Mouse (Mus musculus) fat pad, adult 2 months (tissue): ENCODE data around the gene Mycbpap.

Experiments
- DNase-seq: peaks from one replicate; pipeline ENCODE4 v3.0.0-alpha.2; 2011; ENCODE audit warnings: low read depth, low spot score; ENCODE audit errors: extremely low read depth

The Mycbpap gene

DNA sequence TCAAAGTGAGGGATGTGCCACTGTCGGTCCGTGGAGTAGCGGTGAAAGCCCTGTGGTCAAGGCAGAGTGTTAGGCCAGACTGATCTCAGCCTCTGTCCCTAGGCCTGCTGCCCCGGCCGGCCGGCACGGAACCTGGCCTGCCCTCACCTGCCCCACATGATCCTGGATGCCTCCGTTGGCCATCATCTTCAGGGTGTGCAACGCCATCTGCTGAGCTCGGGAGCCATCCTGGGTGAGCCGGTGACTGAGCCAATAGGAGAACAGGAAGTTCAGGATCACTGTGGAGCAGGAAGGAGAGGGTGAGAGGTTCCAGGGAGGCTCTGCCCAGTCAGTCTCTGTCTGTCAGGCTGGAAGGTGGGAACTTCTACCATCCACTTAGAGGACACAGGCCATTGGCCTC lies 38.1 kb downstream of the Mycbpap start:
- DNase-seq = no peak

DNA sequence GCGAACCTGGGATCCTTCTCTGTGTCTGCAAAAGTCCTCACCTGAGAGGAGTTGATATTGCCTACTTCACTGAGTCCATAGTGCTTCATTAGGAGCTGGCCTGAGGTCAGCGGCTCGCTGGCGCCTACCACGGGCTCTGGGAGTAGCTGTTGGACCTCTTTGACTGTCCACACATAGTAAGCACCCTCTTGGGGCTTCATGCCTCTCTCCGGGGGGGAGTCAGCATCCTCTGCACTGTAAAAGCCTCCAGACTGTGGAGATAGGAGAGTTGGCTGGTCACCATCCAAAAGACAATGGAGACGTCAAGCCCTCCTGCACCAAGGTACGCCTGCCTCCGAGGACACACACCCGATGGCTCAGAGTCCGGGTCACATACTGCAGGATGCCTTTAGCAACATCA lies 38.8 kb downstream of the Mycbpap start:
- DNase-seq = no peak

DNA sequence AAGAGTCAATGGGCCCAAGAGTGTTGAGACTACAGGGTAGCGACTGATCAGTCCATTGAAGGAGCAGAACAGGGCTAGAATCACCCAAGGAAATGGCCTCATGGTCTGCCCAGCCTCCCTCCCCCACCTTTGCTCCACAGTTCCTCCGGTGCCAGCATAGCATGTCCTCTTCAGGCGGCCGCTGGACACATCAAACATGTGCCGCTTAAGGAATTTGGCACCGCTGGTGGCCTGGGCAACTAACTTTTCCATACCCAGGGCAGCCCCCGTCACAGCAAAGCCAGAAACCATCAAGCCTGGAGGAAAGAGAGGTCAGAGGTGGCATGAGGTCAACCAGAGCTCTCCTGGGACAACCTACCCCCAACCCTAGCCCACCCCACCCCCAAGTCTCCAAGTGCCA lies 39.6 kb downstream of the Mycbpap start:
- DNase-seq = no peak

DNA sequence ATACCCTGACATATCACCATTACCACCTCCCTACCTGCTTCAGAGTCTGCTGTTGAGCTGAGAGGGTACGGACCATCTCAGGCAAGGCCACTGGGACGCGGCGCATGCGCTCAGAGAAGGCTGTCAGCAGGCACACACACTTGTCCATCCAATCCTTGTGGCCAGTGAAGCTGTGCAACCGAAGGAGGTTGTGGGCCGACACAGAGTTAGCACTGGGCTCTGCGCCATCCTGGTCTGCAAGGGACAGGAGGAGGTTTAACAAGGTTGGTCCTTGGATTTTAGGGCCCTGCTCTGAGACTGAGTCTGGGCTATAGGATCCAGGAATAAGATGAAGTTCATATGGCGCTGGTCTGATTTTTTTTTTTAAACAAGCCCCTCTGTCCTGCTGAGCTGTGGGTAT lies 41.2 kb downstream of the Mycbpap start:
- no peak for DNase-seq

DNA sequence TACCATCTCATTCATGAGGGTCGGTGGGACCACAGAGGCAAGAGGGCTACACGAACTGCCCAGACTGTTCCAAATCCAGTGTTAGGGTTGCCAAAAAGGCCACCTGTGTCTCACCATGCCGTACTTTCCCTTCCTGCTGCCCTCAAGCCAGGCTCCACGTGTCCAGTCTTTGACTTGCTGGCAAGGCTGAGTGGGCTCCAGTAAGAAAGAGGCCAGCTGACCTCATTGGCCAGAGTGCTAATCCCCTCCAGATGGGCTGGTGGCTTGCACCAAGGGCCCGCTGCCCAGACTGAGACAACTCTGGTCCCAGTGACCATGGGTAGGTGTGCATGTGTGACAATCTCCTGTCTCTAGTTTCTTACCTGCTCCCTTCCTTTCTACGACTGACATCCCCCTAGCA lies 43.9 kb downstream of the Mycbpap start:
- no peak for DNase-seq

DNA sequence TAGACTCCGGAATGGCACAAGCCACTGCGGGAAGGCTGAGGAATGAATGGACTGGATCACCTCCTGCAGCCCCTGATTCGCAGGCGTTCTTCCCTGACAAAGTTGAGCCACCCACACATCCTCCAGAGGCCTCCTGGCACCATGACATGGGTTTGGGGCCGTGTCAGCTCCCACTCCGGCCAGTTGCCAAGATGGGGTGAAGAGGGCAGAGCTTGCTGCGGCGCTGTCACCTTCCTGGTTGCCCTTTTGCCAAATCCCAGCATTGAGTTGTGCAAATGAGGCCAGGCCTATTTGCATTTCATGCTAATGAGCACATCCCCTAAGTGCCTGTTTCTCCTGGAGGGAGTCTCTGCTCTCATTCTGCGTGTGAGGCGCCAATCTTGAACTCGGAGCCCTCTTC lies 45.8 kb downstream of the Mycbpap start:
- DNase-seq = no peak

DNA sequence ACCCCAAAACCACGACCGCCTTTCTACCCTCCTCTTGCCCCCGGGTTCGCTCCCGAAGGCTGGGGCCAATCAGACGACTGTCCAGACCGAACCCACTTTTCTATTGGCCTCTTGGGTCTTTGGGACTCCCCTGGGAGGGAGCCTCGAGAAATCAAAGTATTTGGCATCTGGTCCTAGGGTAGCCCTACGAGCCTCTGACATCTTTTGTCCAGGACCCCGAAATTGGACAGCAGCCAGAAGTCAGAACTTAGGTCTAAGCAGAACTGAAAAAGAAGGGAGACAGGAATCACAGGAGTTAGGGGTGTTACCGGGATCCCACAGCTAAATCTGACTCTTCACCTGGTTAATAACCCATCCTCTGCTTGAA lies 47.0 kb downstream of the Mycbpap start:
- DNase-seq = no peak

DNA sequence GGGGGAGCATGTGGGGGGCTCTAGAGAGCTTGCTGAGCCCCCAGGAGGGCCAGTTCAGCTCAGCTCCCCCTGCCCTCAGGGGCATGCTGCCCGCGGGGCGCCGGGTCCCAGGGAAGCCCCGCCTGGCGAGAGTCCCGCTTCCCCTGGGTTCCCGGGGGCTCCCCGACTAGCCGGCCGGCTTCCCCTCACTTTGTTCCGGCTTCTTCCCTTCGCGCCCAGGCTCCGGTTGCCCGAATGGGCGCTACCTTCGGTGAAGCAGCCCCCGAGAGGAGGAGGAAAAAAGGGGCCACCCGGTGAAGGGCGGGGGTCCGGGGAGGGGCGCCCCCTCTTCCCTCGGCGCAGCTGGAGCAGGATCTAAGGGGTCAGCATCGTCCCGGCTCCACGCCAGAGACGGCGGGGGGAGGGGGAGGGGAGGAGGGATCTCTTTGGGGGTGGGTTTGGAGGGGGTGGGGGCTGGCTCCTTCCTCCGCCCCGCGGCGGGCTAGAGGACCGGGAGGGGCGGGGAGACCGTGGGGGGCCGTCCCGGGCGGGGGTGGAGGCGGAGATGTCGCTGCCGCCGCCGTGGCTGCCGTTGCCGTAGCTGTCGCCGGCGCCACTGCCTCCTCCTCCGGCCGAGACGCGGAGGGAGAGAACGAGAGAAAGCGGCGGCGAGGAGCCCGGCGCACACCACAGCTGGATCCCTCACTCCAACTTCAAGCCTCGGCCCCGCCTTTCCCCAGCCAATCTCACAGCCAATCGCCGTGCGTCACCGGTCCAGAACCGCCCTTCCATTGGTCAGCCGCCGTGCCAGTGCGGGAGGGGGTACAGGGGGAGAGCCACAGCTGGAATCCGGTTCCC lies 47.6 kb downstream of the Mycbpap start, which contains the start of gene Cacna1g:
Gene Cacna1g, minus strand, starts transcription at position 492 of the 837 bp plus-strand sequence.
- no peak for DNase-seq

DNA sequence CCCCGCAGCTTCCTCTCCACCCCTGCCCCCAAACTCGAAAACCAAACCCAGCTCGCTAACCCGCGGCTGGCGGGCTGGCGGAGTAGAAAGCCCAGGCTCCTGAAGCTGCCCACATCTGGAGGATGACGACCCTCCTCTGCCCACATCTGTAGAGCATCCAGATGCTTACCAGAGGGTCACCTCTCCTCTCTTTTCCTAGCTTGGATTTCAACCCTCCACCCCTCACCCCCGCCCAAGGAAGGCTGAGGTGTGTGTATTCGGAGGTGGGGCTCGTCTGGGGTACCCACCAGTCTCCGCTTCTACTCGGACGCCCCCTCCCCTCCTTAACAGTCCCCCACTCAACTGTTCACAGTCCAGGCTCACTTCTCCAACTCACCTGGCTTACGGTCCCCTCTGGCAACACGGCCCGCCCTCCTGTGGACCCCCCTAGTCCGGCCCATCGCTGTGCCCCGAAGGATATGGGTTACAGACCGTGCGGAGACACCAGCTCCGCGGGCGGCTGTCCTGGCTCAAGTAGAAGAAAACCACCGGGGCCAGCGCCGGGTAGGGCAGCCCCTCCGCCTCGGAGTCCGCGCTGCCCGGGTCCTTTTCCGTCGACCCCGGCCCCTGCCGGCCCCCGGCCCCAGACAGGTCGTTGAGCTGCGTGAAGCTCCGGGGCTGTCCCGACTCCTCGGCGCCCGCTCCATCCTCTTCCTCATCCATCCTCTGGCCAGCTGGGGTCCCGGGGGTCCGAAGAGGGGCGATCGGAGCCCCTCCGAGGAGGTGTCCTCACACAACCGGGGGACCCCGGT lies 48.4 kb downstream of the Mycbpap start:
- no peak for DNase-seq

DNA sequence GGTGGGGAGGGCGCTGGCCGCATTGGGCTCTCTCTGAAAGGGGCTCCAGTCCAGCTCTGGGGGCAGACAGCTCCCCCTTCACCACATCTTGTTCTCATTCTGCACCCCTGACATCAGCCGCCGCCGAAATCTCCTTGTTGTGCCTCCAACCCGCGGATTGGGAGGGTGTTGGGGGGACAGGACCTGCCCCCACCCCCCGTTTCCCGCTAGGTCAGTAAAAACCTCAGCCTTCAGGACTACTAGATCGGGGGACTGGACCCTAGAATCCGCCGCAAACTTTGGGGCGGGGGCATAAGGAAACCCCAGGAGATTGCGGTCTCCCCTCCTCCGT lies 49.0 kb downstream of the Mycbpap start:
- DNase-seq = no peak

DNA sequence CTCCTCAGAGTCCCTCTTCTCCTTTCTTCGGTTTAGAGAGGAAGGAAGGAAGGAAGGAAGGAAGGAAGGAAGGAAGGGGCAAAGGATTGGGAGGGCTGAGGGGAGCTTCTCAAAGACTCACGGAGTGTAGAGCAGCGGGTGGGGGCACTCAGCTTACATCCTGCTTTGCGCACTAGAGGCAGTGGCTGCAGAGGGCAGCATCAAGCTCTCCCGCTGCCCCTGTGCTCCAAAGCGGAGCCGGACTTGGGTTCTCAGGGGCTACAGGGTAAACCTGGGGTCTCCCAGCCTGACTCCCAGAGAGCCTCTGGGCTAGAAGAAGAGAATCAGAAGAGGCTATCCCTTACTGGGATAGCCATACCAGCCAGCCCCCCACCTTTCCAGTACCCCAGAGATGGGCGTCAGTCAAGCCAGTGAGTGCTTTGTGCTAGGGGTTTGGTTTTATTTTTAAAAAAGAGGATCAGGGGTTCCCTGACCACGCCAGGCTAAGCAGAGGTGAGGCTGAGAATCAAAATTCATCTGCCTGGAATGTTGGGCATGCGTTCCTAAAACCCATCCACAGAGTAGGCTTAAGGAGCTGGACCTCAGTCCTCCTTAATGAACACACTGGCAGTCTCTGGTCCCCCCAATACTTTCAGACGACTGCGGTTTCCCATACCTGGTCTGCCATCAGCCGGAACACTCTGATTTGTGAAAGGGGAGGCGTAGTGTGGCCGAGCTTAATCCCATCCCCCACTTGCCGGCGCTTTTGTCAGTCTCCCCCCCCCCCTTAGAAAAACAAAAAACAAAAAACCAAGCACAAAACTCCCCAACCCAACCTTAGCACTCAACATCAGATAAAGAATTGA lies 49.6 kb downstream of the Mycbpap start:
- no peak for DNase-seq

DNA sequence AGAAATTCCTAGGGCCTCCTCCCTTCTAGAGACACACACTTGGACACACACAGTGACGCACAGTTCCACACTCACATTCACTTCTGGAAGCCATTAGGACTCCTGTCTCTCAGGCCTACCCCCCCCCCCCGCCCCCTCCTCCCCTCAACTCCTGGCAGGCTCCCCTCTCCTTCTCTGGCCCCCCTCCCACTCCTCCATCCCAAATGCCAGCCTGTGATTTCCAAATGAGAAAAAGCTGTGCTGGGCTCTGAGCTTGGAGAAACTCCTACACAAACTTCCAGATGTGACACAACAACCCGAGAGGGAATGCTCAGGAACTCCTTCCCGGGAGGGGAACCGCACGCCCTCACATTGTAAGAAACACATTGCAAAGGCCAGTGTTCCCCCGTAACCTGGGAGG lies 51.2 kb downstream of the Mycbpap start:
- no peak for DNase-seq

DNA sequence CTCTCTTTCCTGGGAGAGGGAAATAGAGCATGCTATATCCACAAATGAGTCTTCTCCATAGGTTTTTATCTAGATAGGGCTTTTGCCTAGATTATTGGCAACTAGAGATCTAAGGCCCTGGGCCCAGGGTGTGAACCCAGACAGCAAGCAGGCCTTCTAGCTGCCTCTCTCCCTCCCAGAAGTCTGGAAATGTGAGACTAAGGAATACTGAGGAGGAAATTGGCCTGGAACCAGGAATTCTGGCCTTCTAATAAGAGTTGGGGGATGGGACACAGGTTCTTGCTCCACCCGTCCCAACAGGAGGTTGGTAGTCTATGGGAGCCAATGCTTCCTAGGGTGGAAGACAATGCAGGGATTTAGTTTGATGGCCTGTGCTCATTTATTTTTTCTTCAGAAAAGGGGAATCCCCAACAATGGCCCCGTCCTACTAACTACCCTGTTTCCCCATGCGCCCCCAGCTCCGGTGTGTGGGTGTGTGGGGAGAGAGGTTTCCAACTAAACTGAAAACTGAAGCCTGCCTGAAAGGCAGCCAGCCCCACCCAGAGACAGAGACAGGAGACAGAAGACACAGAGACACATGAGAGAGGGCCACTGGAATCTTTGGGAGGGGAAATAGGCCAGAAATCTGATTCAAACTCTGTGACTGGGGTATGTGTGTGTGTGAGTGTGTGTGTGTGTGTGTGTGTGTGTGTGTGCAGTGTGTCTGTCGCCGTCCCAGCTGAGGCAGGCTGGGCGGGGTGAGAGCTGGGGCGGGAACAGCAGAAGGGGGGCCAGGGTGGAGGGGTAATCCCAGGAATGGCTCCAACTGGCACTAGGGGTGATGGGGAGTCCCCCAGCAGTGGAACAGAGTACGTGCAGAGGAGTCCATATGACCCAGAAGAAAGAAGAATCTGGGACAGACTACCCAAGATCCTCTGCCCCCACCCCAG lies 52.1 kb downstream of the Mycbpap start:
- no peak for DNase-seq

DNA sequence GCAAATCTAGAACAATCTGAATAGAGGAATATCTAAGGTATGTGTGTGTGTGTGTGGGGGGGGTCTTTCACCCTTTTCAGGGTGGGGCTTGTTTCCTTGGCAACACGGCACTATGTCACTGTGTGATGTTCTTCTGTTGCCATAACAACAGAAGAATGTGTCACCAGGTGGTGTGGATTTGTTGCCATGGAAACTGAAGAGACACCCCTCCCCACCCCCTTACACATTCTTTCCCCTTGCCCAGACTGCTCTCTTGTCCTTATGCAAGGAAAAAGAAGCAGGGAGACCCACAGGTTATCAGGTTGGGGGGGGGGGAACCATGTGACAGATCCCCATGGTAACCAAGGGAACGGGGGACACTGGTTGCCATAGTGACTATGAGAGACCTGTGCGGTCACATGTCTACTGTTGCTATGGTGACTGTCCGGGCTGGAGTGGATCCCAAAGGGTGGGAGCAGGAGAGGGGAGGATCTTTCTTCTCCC lies 52.9 kb downstream of the Mycbpap start:
- DNase-seq = no peak

DNA sequence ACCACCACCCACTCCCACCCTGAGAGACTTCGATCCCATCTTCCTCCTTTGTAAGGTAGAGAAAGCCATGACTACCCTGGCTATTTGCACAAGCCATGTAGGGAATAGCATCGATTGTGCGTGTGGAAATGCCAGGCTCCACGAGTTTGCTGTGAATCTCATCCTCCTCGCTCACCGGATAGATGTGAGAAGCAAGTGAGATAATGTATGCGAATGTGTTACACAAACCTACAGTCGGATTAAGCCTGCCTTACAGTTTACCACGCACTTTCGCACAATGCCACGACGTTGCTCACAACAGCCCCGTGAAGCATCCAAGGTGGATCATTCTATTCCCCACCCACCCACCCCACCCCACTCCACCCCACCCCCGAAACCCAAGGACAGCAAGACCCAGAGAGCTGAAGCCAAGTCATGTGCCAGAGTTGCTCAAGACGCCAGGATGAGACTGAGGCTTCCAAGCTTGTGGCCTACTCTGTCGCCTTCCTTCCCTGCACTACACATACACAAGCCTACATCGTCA lies 55.1 kb downstream of the Mycbpap start:
- no peak for DNase-seq

DNA sequence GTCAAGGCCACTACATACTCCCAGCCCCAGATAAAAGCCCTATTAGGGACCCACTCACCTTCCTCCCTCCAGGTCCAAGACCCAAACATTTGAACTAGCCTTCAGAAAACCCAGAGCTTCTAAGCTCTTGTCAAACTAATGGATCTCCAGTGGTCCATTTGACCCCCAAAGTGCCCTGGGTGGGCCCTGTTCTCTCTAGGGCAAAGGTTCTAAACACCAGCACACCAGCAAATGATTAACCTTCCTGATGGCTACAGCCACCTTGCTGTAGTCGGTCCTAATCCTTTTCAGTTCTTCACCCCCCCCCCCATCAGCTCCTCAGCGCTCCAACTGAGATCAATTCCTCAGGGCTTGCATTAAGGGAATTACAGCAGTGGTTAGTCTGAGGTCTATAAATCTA lies 57.4 kb downstream of the Mycbpap start:
- DNase-seq = no peak

DNA sequence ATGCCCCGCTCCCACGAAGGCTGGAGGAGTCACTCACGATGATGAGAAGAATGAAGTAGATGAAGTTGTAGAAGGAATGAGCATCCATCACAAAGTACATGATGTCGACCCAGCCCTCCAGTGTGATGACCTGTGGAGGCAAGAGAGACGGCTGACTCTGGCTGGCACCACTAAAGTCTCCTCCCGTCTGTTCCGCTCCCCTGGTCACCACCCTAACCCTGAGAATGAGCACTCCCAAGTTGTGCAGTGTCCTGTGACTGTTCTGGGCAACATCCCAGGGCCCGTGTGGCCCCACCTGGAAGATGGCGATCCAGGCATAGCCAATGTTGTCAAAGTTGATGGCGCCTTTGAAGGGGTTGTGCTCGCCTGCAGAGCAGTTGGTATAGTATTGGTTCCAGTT lies 59.7 kb downstream of the Mycbpap start:
- no peak for DNase-seq

DNA sequence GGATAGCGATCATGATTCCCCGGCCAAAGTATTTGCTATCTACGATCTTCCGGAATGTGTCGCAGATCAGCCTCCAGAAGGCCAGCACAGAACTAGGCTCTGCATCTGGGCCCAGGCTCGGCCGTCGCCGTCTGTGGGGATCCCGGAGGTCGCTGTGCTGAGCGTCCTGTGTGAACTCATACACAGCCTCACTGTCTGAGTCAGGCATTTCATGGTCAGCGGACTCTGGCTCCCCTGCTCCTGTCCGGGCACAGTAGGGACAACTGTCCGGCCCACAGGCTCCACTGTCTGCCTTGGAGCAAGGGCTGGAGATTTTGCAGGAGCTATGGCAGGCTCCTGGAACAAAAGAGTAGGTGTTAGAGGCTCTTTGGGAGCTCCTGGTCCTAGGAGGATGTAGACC lies 64.5 kb downstream of the Mycbpap start:
- DNase-seq = no peak

DNA sequence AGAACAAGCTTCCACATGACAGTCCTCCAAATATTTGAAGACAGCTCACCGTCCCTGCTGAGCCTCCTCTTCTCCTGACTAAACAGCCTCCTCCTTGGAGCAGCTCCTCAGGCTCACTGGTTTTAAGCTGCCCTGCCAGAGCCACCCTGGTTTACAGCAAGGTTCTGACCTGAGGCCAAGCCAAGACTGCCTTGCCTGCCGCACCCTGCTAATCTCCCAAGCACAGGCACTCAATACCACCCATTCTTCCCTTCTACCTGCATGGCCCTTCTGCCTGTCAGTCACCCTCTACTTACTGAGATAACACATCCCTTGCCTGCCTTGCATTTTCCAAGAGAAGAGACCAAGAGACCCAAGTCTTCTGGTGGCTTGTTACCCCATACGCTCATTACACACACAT lies 65.2 kb downstream of the Mycbpap start:
- no peak for DNase-seq

DNA sequence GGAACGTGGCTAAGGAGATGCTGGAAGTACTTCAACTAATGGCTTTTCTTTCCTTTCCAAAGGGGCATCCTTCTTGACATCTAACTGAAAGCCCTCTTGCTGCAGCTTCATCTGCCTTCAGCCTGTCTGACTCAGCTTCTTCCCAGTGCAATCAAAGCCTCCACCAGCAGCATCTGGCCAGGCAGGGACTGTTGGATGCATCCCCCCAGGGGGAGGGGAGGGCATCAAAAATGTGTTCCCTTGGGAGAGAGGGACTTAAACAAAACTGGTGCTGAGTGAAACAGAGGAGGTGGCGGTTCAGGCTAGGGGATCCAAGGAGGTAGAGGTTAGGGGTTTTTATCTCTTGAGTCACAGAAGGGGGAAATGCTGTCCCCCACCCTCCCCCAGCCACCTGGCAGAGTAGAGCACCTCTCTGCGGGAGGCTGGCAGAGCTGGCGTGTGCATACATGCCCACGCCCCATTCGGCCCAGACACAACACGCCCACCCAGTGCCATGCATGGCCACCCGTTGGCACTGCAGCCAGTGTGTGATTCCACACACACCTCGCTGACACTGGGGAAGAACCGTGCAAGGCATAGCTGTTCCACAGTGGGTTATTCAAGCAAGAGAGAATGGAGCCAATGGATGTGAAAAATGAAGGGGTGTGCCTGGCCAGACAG lies 66.3 kb downstream of the Mycbpap start:
- DNase-seq = no peak
